Mouse (Mus musculus) stomach, postnatal 0 days (tissue): ENCODE results near the gene Fry.

Source experiments
- CTCF ChIP-seq: IDR thresholded peaks from 2 replicates; pipeline ENCODE4 v1.5.1; 2016; ENCODE audit warnings: antibody characterized with exemption, low read depth, mild to moderate bottlenecking, moderate library complexity
- EP300 ChIP-seq: optimal IDR thresholded peaks from 2 replicates; pipeline ENCODE3; 2016; ENCODE audit warnings: antibody characterized with exemption

- no peak for TF ChIP-seq CTCF
- no peak for TF ChIP-seq EP300
Observed at GRCm38 (mm10) chr5:150106358-150106757, 12.1 kb upstream of the Fry start.
